Mouse (Mus musculus) left cerebral cortex, postnatal 25 days (tissue): ENCODE data around the gene Bcl7c. TPM values are rescaled to one million over a fixed set of nuclear protein-coding genes. Genes with fewer than 3 reads are reported as not detected.
A peak's percentile ranks its signal among the peaks of the same experiment; 100 is the strongest.
"Not testable (repeated sequence)": the region's sequence is repeated elsewhere in the genome, so short reads cannot be mapped to it uniquely, and the experiment has no call there.

Experiments used
- DNase-seq, 2 experiments: peaks; one replicate each; pipeline ENCODE4 v3.0.0; 2022; ENCODE audit warnings: low spot score in 2 of 2, mixed read lengths in 1 of 2
- intact Hi-C: fragments of 180-260 bp; cut with DNase I; formaldehyde crosslinking; loops from one replicate; pipeline ENCODE4 v1.15.1; 2025
- total RNA-seq, 2 experiments: library from RNA; stranded (reverse); gene quantifications; 2 replicates each; pipeline ENCODE4 v1.2.3; 2021

Bcl7c gene
- total RNA-seq, 2 experiments from 2014 or later, result 37.6 to 43.0 TPM

DNA sequence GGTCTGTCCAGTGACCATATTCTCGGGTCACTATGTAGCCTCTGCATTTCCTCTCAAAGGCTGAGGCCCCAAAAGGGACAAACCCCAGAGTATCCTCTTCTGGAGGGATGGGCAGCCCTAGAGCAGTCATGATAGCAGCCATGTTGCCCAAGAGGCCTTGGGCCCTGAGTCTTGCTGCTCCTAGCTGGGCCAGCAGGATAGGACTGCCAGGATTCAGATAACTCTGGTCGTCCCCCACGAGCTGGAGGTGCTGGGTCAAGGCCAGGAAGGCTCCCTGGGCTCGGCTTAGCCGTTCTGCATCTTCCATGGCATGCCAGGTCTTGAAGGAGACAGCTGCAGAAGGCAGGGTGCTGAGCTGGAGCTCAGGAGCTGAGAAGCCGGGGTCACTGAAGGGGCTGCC, 10.5 kb upstream of the Bcl7c start:
- intact Hi-C loops, result no loop called here
- DNase-seq, result no peak

GRCm38 (mm10) chr7:127718339-127718738, 9.6 kb upstream of the Bcl7c start:
- intact Hi-C loops, result no loop called here
- DNase-seq, result no peak

- peak; percentile 58 for DNase-seq
- intact Hi-C loops, result no loop called here
Observed at GRCm38 (mm10) chr7:127716992-127717391, 8.3 kb upstream of the Bcl7c start.

- DNase-seq, result no peak
- intact Hi-C loops, result no loop called here
Observed at GRCm38 (mm10) chr7:127714816-127715215, 6.1 kb upstream of the Bcl7c start.

DNA sequence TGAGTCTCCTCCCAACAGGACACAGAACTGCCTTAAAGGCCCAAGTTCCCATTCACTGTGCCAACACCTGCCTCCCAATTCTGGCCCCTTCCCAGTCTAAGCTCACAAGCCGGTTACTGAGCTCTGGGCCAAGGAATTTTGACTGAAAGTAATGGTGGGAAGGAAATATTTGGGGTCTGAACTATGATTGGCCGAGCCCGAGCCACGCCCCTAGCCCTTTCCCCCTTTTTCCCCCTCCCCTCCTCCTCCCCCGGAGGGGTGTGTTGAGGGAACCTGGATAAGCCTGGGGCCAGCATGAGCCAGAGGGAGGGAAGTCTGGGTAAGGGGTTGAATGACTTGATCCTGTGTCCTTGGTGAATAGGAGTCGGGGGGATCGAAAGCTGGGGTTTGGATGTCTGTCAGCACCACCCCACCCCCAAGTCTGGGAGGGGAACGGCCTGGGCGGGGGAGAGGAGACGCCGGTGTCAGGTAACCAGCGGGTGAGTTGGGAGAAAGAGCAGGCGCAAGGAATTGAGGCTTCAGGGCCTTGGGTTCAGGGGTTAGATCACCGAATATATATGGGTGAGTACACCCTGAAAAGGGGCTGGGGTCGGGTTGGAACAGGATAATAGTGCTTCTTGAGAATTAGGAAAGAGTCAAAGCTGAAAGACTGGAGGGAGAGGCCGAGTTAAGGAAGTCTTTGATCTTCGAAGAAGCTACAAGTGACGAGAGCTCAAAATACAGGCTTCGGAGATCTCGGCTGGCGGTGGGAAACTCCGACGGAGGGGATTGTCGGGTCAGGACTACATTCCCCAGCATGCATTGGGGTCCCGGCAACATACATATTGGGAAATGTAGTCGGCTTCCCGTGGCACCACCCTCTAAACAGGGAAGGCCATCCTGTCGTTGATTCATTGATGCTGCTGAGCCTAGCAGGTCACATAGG, 4.0 kb upstream of the Bcl7c start, which contains the start of gene Ctf1:
Gene Ctf1, plus strand, starts transcription at position 276 of the 925 bp plus-strand sequence.
- intact Hi-C loops, result no loop called here
- peak; percentile 67 to 84 for DNase-seq

- no peak for DNase-seq
- intact Hi-C loops, result no loop called here
Observed at GRCm38 (mm10) chr7:127711456-127711855, 2.7 kb upstream of the Bcl7c start.

DNA sequence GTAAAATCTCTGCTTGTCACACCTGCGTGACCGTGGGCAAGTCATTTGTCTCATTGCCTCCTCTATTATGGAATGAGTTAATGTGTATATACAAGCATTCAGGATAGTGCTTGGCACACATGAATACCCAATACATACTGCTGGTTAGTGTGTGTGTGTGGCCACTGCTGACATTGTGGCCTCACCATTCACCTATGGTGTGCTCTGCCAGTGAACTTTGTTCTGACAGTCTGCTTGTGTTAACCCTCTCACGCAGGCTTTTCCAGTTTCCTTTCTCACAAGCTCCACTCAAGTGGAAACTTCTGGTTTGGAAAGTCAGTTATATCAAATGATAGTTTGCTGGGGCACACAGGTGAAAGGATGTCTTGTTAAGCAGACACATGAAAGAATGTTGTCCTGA, 2.3 kb upstream of the Bcl7c start:
- intact Hi-C loops, result no loop called here
- DNase-seq, result no peak

DNA sequence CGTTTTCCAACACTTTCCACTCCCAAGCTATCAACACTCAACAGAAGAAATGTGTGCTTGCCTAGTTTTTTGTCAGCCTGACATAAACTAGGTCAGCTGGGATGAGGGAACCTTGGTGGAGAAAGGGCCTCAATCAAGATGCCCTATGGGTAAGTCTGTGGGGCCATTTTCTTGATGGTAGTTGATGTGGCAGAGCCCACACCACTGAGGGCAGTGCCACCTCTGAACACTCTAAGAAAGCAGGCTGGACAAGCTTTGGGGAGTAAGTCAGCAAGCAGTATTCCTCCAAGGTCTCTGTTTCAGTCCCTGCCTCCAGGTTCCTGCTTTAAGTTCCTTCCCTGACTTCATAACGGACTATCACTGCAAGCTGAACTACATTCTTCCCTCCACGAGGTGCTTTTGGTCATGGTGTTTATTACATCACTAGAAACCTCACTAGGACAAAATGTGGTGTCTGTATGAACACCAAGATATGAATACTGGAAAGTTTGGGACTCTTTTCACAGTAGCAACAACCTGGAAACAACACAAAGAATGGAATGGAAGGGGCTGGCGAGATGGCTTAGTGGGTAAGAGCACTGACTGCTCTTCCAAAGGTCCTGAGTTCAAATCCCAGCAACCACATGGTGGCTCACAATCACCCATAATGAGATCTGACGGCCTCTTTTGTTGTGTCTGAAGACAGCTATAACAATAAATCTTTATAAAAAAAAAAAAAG, 687 bp upstream of the Bcl7c start:
- intact Hi-C loops, result loop anchor here (1.0 to 2.0 kb wide), 2 partner anchors 19 to 36 kb away; no protein-coding TSS in a partner anchor
- no peak for DNase-seq

DNA sequence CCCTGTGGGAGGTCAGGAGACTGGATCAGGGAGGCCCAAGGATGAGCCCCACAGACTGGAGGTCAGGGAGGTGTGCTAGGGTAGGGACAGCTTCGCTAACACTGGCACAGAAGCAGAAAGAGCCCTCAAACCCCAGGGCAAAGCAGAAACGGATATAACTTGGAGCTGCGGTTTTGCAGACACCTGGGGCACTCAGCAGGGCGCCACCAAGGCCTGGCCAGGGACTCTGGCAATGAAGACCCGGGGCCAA, 851 bp downstream of the Bcl7c start:
- DNase-seq, result no peak
- intact Hi-C loops, result loop anchor here (1.0 to 2.0 kb wide), 2 partner anchors 17 to 33 kb away; no protein-coding TSS in a partner anchor

DNA sequence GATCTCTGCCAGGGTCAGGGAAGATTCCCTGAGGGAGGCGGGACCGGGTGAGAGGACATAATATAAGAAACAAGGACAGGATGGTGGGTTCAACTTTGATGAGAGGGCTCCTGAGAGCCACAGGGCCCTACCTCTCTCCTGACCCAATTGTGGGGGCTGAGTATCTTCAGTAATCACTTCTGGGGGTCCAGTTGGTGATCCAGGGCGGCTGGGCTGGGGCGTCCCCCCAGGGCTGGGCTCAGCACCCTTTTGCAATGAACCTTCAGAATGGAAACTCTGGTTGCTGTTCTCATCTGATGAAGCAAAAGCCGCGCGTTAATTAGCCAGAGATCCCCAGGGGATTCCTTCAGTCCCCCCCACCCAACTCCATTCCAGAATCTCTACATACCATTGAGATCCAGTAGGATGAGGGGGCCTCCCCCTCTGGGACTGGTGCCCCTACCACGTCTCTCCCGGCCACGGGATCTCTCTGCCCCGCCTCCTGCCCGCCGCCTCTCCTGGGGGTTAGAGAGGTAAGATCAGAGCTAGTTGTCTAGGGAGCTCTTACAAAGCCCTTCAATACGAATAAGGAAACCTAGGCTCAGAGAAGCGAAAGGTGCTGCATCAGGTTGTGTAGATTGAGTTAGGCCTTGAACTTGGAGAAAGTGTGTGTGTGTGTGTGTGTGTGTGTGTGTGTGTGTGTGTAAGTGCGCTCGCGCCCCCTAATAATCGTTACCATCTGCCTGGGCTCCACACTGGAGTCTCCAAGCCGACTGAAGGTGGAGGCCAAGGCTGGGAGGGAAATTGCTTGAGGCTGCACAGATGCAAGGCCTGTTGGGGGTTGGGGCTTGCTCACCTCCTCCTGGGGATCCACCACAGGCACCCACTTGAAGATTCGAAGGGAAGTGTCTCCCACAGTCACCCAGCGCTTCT, 1.4 kb downstream of the Bcl7c start:
- DNase-seq, result no peak
- intact Hi-C loops, result no loop called here

- intact Hi-C loops, result no loop called here
- DNase-seq, result peak in 1 of 2 experiments; percentile 38
Observed at GRCm38 (mm10) chr7:127705706-127706105, 3.0 kb downstream of the Bcl7c start.

GRCm38 (mm10) chr7:127704598-127704997, 4.1 kb downstream of the Bcl7c start:
- intact Hi-C loops, result no loop called here
- DNase-seq, result no peak

- DNase-seq, result no peak
- intact Hi-C loops, result no loop called here
Observed at GRCm38 (mm10) chr7:127703561-127704178, 5.1 kb downstream of the Bcl7c start.

DNA sequence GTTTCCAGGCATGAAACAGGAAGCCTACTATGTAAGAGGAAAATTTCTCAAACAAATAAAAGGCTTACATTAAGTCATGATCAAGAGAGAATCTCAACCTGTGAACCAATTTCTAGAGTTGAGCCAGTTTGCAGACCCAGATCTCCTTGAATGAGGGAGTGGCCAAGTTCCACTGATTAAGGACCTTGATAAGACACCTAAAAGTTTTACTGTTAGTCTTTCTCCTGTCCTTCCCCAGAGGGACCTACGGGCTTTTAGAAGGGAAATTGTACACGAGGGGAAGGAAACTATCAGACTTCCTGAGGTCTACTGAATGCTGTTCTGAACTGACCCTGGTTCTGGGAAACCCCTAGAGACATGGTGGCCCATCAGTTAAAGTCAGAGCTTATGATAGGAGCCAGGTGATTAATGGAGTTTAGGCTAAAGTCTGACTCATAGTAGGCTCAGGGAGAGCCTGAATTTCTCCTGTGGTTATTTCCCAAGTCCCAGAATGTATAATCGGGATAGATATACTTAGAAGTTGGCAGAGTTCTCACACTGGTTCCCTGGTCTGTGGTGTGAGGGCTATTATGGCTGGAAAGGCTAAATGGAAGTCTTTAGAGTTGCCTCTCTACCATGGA, 7.9 kb downstream of the Bcl7c start:
- DNase-seq, result no peak
- intact Hi-C loops, result no loop called here

DNA sequence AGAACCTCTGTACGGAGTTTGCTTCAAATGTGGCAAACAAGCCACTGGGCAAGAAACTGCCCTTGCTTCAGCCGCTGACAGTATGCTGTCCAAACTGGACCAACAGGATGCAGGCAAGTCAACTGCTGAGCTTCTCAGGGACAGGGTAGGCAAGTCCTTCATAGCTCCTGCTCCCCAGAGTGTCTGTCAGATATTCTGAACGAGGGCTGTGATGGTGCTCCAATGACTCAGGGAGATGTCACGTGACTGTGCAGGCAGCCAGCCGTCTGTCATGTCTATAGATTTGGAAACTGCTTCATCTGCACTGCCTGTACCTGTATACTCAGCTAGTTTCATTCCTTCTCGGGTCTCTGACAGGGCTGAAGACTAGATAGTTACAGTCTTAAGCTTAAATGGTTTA, 9.7 kb downstream of the Bcl7c start:
- intact Hi-C loops, result no loop called here
- DNase-seq, result peak in 1 of 2 experiments; percentile 61

DNA sequence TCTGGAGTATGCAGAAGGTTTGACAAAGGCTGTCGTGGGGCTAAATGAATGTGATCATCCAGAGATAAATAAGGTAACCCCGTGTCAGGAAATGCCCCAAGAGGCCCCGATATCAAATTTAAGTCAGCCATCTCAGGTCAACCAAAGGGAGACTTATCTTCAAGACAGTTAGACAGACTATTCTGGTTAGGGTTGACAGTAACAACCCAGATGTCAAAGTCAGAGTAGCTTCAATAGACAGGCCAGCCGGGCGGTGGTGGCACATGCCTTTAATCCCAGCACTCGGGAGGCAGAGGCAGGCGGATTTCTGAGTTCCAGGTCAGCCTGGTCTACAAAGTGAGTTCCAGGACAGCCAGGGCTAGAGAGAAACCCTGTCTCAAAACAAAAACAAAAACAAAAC, 15.0 kb downstream of the Bcl7c start:
- intact Hi-C loops, DNase-seq: not testable (repeated sequence)

DNA sequence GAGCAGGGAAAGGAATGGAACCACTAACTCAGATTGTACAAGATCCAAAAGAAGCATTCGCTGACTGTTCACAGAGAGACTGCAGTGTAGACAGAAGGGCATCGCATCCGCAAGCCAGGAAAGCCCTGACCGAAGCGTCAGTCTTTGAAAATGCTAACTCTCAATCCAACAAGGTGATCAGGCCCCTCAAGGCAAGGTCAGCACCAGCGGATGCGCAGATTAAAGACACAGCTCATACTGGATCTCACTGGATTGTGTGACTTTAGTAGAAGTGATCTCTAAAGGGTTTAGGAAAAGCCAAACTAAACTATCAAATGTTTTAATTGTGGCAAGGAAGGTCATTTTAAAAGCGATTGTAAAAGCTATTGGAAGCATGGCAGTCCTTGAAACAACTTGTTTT, 15.4 kb downstream of the Bcl7c start:
- no peak for DNase-seq
- intact Hi-C loops, result no loop called here

DNA sequence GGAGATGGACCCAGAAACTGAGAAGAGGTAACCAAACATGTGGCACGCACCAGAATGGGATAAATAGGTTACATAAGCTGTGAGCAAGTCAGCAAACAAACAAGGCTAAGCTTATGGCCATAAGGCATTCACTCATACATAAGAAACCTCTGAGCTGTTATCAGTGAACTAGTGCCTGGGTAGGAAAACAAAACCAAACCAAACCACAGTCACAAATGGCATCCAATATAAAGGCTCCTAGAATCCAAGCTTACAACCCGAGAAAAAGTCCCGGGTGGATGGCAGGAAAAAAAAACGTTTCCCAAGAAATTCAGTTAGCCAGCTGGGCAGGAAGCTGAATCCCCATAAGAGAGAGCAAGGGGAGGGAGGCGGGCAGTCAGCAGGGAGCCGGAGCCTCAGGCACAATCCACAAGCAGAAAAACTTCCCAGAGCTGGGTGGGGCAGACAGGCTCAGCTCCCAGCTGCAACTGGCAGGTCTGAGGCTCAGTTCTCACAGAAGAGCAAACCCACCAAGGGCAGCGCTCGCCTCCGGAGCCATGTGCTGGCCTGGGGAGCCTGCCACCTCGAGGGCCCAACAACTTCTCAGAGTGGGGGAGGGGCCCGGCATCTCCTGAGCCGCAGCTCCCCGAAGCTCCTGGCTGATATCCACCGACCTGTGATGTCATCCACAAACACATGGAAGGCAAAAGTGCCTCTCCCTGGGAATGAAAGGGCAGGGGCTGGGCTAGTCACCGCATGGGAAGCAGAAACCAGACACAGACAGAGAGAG, 17.3 kb downstream of the Bcl7c start:
- intact Hi-C loops, result loop anchor here (2.0 kb wide), 1 partner anchor 17 kb away; the partner anchor contains the start of gene Bcl7c
- peak; percentile 39 to 68 for DNase-seq
